Mouse (Mus musculus) C2C12 (cell line): ENCODE results near the gene Gm37240. TPM values are rescaled to one million over a fixed set of nuclear protein-coding genes. Genes with fewer than 3 reads are reported as not detected.

Experiments used
- H3K27me3 ChIP-seq: one replicate; pipeline ENCODE4 v1.6.1; 2011; ENCODE audit not compliant: control insufficient read depth, insufficient read depth, insufficient read length
- H3K36me3 ChIP-seq: one replicate; pipeline ENCODE4 v1.6.1; 2011; ENCODE audit not compliant: control insufficient read depth, insufficient read depth
- H3K4me3 ChIP-seq: one replicate; pipeline ENCODE4 v1.5.1; 2011; ENCODE audit warnings: mild to moderate bottlenecking, control low read depth; ENCODE audit not compliant: poor library complexity, insufficient read depth, severe bottlenecking
- H3K79me2 ChIP-seq: one replicate; pipeline ENCODE4 v1.6.1; 2011; ENCODE audit not compliant: control insufficient read depth, insufficient read depth
- H3K79me3 ChIP-seq: one replicate; pipeline ENCODE4 v1.6.1; 2011; ENCODE audit warnings: low read depth, control low read depth
- H3ac ChIP-seq: one replicate; pipeline ENCODE3; 2011; ENCODE audit warnings: low read depth; ENCODE audit not compliant: control insufficient read depth, insufficient read length
- CEBPB ChIP-seq: IDR thresholded peaks from one replicate; pipeline ENCODE4 v1.6.1; 2011; ENCODE audit warnings: low read depth, mild to moderate bottlenecking, control low read depth, moderate library complexity
- CTCF ChIP-seq: IDR thresholded peaks from one replicate; pipeline ENCODE4 v1.5.1; 2011; ENCODE audit not compliant: control insufficient read depth, insufficient read depth, insufficient read length
- FOSL1 ChIP-seq: IDR thresholded peaks from one replicate; pipeline ENCODE4 v1.8.0; 2011; ENCODE audit warnings: mild to moderate bottlenecking, low read length; ENCODE audit not compliant: poor library complexity, insufficient read depth, severe bottlenecking
- MAX ChIP-seq: IDR thresholded peaks from one replicate; pipeline ENCODE4 v1.6.1; 2011; ENCODE audit warnings: mild to moderate bottlenecking, control low read depth
- MYOD1 ChIP-seq: IDR thresholded peaks from one replicate; pipeline ENCODE4 v1.6.1; 2011; ENCODE audit warnings: low read depth; ENCODE audit not compliant: control insufficient read depth, insufficient read length
- MYOG ChIP-seq: IDR thresholded peaks from one replicate; pipeline ENCODE4 v1.6.1; 2011; ENCODE audit not compliant: control insufficient read depth, insufficient read length; ENCODE audit errors: extremely low read depth
- USF1 ChIP-seq: IDR thresholded peaks from one replicate; pipeline ENCODE4 v1.6.1; 2011; ENCODE audit warnings: low read depth, mild to moderate bottlenecking, control low read depth, moderate library complexity
- polyA plus RNA-seq: library from polyadenylated mRNA; unstranded; fragments of >200 nt; fragmentation: generic; extraction: Trizol; gene quantifications from one replicate; pipeline ENCODE4 v1.2.1, GENCODE M21; 2012; ENCODE audit warnings: missing spikeins

Gene Gm37240
- polyA plus RNA-seq, 1 experiment: 7.3 TPM

- Histone ChIP-seq H3K4me3 (no peak overlapping the region), H3K27me3 (no peaks in the 10 kb centered on the region), H3ac (no peak overlapping the region), H3K79me3 (peaks cover 19% of the 10 kb centered on the region), H3K36me3 (no peaks in the 10 kb centered on the region), H3K79me2 (peaks cover 53% of the 10 kb centered on the region)
- no peak for TF ChIP-seq FOSL1
- no peak for TF ChIP-seq USF1
- TF ChIP-seq MAX: no peak
- no peak for TF ChIP-seq CEBPB
- no peak for TF ChIP-seq MYOG
- TF ChIP-seq MYOD1: no peak
- no peak for TF ChIP-seq CTCF
Observed at GRCm38 (mm10) chr3:84842793-84843192, 1044.5 kb downstream of the Gm37240 start.

GRCm38 (mm10) chr3:84841271-84841670 is 1046.0 kb downstream of the Gm37240 start:
- H3K27me3 ChIP-seq: no peaks in the 10 kb centered on the region

GRCm38 (mm10) chr3:84839499-84839898 is 1047.8 kb downstream of the Gm37240 start:
- no peak overlapping the region for H3ac ChIP-seq
- no peaks in the 10 kb centered on the region for H3K36me3 ChIP-seq
- H3K4me3 ChIP-seq: no peak overlapping the region
- H3K79me2 ChIP-seq: peaks cover 43% of the 10 kb centered on the region
- TF ChIP-seq FOSL1 (no peak), MYOG (no peak), CTCF (no peak), CEBPB (no peak), USF1 (no peak), MAX (no peak), MYOD1 (no peak)
- H3K27me3 ChIP-seq: no peaks in the 10 kb centered on the region
- peaks cover 29% of the 10 kb centered on the region for H3K79me3 ChIP-seq

More at GRCm38 (mm10) chr3:84841271-84841670, 1046.0 kb downstream of the Gm37240 start:
- peaks cover 24% of the 10 kb centered on the region for H3K79me3 ChIP-seq
- no peak overlapping the region for H3ac ChIP-seq
- no peaks in the 10 kb centered on the region for H3K36me3 ChIP-seq
- H3K79me2 ChIP-seq: peaks cover 53% of the 10 kb centered on the region
- H3K4me3 ChIP-seq: no peak overlapping the region
- TF ChIP-seq USF1 (no peak), MAX (no peak), FOSL1 (no peak), MYOD1 (no peak), CTCF (no peak)

GRCm38 (mm10) chr3:84837984-84838383 is 1049.3 kb downstream of the Gm37240 start:
- no peaks in the 10 kb centered on the region for H3K27me3 ChIP-seq
- H3ac ChIP-seq: no peak overlapping the region
- no peak overlapping the region for H3K4me3 ChIP-seq
- peaks cover 45% of the 10 kb centered on the region for H3K79me2 ChIP-seq
- H3K79me3 ChIP-seq: peaks cover 30% of the 10 kb centered on the region
- no peaks in the 10 kb centered on the region for H3K36me3 ChIP-seq
- no peak for TF ChIP-seq FOSL1
- TF ChIP-seq CEBPB: no peak

GRCm38 (mm10) chr3:84836029-84836428 is 1051.3 kb downstream of the Gm37240 start:
- H3ac ChIP-seq: no peak overlapping the region
- no peaks in the 10 kb centered on the region for H3K36me3 ChIP-seq
- TF ChIP-seq CEBPB (no peak), MYOG (no peak), MAX (no peak), MYOD1 (no peak), USF1 (no peak), CTCF (no peak), FOSL1 (no peak)
- H3K4me3 ChIP-seq: no peak overlapping the region
- peaks cover 38% of the 10 kb centered on the region for H3K79me3 ChIP-seq
- peaks cover 63% of the 10 kb centered on the region for H3K79me2 ChIP-seq
- no peaks in the 10 kb centered on the region for H3K27me3 ChIP-seq

GRCm38 (mm10) chr3:84829366-84829765 is 1058.0 kb downstream of the Gm37240 start:
- Histone ChIP-seq H3ac (no peak overlapping the region), H3K79me3 (peaks cover 44% of the 10 kb centered on the region), H3K27me3 (no peaks in the 10 kb centered on the region), H3K4me3 (no peak overlapping the region), H3K36me3 (no peaks in the 10 kb centered on the region), H3K79me2 (peaks cover 98% of the 10 kb centered on the region)
- TF ChIP-seq USF1 (no peak), CTCF (no peak), MAX (no peak), MYOD1 (no peak), MYOG (no peak), FOSL1 (no peak), CEBPB (no peak)
